Mouse (Mus musculus) T-helper 2 cell (primary cell): ENCODE measurements around the gene Ugt2a2.
"Not testable (repeated sequence)": the region's sequence is repeated elsewhere in the genome, so short reads cannot be mapped to it uniquely, and the experiment has no call there.

Experiments
- in situ Hi-C: fragments of 300-600 bp; cut with MboI, MseI; formaldehyde crosslinking; loops from one replicate; pipeline ENCODE4 v1.15.1; 2025; ENCODE audit warnings: high pct_unique_total_duplicates

Gene Ugt2a2

DNA sequence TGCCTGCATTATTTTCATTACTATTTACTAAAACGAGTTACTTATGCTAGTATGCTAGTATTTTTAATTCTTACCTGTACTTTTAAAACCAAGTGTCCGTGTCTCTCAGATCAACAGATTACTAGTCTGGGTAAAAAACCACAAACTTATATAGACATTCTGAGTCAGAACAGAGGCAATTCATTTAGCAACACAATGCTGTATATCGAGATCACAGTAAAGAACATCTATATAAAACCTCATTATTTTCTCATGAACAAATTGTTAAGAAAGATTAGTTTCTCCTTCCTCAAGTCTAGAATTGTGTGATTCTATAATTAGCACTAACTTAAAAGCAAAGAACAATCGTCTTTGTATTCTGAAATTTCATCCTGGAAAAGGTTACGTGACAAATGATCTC is at the start of gene Ugt2a2:
TSS of gene Ugt2a2 (minus strand) at position 101 of the 400 bp plus-strand sequence.
- in situ Hi-C loops = no loop called here

DNA sequence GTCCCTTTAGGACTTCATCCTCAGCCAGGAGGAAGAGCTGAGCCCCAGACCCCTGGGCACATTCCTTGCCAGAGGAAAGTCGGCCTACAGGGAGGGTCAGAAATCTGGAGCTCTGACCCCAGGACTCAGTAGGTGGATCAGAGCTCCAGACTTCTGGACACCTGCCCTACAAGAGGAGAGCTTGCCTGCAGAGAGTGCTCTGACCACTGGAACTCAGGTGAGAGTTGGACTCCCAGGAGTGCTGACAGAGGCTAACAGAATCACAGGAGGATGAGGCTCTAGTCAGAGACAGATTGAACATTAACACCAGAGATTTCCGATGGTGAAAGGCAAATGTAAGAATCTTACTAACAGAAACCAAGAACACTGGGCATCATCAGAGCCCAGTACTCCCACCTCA is 41.5 kb upstream of the Ugt2a2 start:
- in situ Hi-C loops = not testable (repeated sequence)

DNA sequence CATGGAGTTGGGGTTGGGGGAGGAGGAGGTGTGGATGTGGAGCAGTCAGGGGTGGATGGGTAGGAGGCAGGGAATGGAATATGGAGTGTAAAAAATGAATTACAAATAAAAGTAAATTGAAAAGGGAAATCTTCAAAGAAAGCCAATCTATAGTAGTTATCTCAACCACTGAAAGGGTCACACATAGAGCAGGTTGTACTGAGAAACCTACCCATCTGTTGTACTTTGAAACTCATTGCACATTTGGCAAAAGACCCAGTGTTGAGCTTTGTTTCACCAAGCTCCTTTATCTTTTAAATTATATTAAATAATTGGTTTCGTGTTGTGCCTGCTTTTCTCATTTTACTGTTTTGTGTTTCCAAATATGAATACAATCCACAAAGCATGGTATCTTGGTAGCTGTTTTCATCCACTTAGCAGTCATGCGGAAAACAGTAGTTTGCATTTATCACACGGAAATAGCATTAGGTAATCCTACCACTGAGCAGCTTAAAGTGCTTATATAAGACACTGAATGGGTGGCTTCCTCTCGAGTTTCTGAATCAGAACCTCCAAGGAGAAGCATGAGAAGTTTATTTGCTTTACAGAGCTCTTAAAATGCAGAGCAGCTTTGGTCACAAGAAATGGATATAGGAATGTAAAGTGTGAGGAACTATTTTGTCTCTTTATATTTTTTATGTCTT is 23.9 kb upstream of the Ugt2a2 start:
- in situ Hi-C loops = no loop called here

DNA sequence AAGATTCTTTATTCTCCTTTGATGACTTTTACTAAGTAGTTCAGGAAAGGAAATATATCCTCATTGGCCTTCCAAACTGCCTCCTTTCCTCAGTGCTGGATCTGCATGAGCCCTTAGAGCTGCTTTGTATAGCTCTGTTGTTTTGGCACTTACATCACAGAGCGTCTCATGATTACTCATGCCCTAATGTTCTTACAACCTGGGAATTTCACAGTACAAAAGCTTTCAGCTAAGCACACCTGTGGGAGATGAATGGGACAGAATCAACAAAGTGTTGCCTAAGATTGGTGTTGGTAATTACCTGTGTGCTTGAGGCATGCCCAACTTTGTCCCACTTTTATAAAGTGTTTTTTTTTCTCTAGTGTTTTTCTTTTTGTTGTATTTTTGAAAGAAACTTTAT is 20.6 kb upstream of the Ugt2a2 start:
- in situ Hi-C loops = no loop called here

DNA sequence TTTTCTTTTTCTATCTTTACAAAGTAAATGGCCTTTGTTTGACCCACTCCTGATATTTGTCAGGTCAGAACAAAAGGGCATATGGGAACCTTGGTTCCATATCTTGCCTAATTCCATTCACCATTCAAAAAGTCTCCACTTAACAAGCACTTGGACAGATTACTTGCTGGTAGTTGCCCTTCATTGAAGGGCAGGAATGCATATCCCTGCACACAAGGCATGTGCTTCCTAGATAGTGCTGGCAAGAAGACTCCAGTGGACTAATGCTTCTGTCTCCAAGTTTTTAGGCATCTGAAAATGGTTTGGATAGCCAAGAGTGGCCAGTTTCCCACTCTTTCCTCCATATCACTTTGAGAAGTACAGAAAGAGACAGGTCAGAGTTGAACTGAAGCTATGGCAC is 17.3 kb upstream of the Ugt2a2 start:
- in situ Hi-C loops = no loop called here

DNA sequence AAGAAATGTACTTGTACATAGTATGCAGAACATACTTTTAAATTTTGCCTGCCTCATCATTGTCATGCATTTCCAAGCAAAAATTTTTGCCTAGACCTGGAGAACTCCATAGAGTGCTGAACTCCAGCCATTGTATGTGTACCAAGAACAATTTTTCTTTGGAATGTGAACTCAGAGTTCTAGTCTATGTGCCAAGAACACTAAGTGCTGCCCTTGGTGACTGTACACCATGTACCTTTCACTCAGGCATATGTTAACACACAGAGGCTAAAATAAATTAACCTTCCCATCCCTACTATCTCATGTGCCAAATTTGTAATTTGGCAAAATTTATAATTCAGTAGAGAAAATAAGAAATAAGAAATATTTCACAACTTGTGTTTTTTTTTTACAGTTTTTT is 16.9 kb upstream of the Ugt2a2 start:
- in situ Hi-C loops = no loop called here

DNA sequence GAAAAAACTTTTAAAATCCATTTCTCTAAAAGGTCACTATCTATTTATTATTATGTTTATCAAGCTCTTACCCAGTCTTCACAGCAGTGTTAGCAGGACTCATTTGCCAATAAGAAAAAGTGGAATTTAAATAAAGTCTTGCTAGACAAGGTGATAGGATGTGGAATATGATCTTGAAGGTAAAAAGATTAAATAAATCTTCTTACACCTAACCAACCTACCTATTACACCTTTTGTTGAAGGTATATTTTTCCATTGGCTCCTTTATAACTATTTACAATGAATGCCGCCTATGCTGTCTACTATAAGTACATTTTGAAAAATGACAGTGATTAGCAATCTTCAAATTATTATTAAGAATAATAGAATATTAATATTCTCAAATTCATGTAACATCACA is 8.7 kb upstream of the Ugt2a2 start, which contains the start of gene Ugt2a1:
TSS of gene Ugt2a1 (minus strand) at position 101 of the 400 bp plus-strand sequence.
- in situ Hi-C loops = no loop called here

DNA sequence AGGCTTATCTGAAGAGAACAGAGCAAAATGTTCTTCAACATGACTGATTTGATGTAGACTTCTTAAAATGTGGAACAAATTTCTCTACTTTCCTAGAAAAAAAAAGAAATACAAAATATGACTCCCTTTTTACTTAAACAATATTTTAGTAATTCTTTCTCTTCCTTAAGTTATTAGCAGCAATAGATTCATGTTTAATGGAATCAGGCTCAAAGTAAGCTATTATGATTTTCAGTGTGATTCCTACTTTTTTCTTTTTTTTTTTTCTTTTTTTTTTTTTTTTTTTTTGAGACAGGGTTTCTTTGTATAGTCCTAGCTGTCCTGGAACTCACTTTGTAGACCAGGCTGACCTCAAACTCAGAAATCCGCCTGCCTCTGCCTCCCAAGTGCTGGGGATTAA is 4.6 kb upstream of the Ugt2a2 start, which contains the start of gene Gm43638:
TSS of gene Gm43638 (minus strand) at position 101 of the 400 bp plus-strand sequence.
- in situ Hi-C loops = not testable (repeated sequence)

DNA sequence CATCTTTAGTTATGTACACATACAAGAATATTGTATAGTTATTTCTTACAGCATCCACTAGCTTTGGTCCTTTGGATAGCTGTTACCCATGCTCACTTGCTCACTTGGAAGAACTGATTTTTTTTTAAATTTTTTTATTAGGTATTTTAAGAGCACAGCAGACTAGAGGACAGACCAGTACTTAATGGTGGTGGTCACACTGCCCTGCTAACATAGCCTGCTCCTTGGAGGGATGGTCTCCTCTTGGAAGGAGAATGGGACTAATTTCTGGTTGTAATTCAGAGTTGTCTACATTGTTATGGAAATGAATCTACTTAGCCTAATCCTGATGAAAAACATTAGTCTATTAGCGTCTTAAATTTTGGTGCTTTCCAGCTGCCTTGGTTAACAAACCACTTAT is 23.2 kb downstream of the Ugt2a2 start:
- in situ Hi-C loops = no loop called here

DNA sequence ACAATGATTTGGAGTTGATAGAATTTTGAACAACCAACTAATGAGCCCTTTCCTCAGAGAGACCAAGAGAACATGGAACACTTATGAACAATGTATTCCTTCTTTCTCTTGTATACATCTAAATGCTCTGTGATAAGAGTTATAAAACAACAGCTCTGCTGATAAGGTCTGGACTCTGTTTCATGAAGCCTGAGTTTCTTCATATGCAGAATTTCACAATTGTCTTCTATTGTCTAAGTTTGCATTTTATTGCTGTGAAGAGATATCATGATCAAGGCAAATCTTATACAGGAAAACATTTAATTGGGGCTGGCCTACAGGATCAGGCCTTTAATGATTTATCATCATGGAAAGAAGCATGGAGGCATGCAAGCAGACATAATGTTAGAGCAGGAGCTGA is 24.4 kb downstream of the Ugt2a2 start:
- in situ Hi-C loops = no loop called here

DNA sequence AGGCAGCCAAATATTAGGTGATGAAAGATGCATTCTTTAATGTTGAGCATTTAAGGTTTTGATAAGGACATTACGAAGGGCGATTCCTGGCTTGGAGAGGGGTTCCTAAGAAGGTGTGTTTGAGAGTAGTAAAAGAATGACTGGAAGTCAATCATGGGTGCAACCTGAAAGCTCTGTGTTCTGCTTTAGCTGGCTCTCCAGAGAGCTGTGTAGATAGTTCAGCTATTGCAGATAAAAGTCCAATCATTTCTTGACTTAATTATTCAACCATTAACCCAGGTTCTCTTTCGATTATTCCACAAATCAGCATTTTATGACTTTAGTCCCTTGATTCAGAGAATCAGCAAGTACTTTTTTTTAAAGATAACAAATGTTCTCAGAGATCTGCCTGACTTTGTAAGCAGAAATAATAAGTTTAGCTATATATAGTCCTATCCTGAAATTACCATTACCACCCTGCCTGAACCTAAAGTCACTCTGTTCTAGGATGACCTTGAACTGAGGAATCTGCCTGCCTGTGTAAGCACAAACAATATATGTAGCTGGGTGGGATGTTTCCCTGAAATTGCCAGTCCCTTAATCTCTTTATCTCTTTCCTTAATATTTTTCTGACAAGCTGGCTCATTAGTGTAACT is 25.7 kb downstream of the Ugt2a2 start:
- in situ Hi-C loops = no loop called here

DNA sequence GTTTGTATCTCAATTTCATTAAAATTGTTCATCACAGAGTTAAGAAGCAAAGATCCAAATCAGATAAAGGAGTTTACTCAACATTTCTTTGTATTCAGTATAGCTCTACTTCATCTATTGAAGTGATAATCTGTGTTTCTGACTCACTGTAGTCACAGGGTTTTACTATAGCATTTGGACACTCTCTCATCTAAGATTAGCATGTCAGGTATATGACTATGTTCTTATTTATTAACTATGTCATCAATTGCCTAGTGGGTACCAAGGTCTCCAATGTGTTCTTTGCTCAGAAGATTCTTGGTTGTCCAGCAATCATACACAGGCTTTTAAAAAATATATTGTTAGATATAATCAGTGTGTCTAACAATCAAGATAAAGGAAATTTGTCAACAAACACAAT is 26.5 kb downstream of the Ugt2a2 start:
- in situ Hi-C loops = no loop called here

DNA sequence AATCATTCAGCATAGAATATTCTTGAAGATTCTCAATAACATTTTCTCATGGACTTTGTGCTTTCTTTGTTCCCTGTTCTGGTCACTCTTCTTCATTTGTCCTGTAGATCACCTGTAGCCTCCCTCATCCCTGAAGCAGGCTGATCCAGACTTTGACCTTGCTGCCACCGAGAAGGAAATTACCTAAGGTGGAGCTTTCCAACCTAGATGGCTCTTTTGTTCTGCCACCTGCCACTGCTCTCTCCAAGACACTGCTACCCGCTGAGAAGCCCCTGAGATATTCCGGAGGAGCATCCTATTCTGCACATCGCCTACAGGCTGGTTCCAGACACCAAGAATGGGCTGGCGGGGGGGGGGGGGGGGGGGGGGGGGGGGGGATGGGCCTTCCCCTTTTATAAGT is 29.5 kb downstream of the Ugt2a2 start:
- in situ Hi-C loops = not testable (repeated sequence)

DNA sequence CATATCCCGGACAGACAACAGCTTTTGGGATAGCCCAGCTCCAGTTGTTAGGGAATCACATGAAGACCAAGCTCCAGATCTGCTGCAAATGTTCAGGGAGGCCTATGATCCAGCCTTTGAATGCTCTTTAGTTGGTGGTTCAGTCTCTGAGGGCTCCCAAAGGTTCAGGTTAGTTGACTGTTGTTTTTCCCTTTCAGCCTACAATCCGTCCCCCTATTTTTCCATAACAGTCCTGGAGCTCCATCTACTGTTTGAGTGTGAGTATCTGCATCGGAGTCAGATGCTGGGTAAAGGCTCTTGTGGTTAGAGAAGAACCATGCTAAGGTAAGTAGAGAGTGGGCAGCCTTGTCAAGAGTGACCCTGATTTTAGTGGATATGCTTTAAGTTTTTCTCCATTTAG is 45.8 kb downstream of the Ugt2a2 start:
- in situ Hi-C loops = no loop called here

DNA sequence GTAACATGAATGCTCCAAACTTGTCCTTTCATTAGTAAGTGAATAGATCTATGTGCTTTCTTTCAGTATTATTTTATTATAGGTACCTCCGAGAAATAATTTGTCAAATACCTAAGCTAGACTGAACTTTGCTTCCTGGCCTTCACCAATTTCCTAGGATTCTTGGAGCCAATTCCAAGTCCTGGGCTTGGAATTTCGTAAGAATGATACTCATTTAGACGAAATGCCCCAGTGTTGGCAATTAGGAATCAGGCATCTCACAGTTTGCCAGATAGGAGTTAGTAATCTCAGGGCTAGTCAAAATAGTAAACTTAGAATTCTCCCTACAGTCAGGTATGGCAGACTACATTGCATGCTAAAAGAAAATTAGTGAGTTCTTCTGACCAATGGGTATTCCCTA is 56.4 kb downstream of the Ugt2a2 start:
- in situ Hi-C loops = no loop called here

DNA sequence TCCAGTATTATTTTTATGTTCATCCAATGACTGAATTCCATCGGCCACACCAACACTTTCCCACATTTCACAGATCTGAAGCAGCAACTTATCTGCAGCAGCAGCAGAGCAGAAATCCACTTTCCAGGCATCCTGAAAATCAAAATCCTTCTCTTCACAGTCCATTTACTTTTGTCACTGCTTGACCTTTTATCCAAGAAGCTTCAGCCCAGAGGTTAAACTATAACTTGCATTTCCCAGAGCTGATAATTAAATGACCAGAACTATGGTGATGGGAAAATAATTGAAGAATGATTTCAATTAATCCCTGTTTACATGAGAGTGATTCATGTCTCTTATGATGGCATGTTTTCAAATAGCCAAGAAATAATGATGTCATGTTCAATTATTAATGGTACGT is 58.0 kb downstream of the Ugt2a2 start, which contains the start of gene Ugt2b38:
TSS of gene Ugt2b38 (minus strand) at position 163 of the 400 bp plus-strand sequence.
- in situ Hi-C loops = not testable (repeated sequence)
